Mouse (Mus musculus) cerebellum, postnatal 25 days (tissue): Measurements from ENCODE around the gene Atat1.
"Not testable (repeated sequence)": the region's sequence is repeated elsewhere in the genome, so short reads cannot be mapped to it uniquely, and the experiment has no call there.

Experiments used
- DNase-seq, 2 experiments: peaks; one replicate each; pipeline ENCODE4 v3.0.0; 2021; ENCODE audit warnings: mixed read lengths in 2 of 2

The Atat1 gene

DNA sequence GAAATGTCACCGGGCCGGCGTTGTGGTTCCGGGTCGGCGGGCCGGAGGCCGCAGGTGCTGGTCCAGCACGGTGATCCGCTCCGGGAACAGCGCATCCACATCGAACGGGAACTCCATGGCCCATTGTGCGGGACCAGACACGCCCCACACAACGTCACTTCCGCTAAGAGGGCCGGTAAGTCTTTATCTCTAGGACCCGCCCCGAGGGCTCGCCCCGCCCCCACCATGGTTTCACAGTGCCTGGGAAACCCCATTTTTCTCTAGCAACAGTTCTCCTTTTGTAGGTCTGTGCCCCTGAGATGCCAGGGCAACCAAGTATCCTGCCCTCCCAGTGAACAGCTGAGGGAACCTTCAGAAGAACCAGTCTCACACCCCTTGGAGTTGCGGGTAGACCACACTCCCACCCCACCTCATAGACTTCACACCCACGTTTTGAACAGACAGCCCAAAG, at the start of gene Atat1:
Atat1 (minus strand) TSS at position 157 of the 451 bp plus-strand sequence.
- DNase-seq = peak; percentile 88 to 94

DNA sequence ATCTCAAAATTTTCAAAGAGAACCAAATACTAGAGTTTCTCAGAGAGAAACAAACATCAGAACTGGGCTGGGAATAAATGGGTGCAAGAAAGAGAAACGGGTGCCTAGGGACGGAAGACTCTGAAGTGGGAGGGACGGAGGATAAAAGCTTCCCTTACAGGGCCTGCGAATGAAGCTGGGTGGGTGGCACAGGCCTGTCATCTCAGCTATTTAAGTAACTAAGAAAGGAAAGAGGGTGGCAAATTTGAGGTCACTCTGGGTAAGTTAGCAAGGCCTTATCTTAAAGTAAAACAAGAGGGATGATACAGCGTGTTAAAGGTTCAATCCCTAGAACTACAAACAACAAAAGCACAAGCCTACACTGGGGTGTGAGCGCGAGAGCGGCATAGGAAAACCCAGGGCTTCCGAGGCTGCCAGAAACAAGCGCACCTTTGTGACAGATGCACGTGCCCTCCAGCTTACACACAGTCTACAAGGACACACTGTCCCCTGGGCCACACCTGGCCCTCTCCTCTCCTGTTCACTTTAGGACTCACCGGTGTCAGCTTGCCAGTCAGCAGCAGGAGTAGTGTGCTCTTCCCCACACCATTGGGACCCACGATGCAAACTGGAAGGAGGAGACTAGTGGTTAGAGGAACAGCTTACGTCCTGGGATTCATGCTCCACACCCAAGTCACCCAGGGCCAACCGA, 48.8 kb upstream of the Atat1 start:
- no peak for DNase-seq

- DNase-seq = no peak
Measured at GRCm38 (mm10) chr17:35954665-35955064, 44.8 kb upstream of the Atat1 start.

DNA sequence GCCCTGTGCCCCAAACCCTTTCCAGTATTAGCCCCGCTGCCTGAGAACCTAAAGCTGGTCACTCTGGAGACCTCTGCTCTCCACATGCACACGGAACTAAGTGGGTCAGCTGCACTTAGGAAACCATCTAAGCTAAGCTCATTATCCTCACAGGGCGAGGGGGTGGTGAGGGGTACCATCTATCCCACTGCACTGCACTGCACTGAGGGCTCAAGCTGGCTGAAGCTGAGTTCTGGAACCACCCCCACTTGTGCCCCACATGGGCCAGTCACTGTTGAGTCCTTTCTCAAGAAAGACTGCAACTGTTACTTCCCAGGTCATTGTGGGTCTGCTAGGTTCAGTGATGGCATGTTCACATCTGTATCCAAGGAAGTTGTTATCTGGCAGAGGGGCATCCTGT, 42.7 kb upstream of the Atat1 start:
- not testable (repeated sequence) for DNase-seq

DNA sequence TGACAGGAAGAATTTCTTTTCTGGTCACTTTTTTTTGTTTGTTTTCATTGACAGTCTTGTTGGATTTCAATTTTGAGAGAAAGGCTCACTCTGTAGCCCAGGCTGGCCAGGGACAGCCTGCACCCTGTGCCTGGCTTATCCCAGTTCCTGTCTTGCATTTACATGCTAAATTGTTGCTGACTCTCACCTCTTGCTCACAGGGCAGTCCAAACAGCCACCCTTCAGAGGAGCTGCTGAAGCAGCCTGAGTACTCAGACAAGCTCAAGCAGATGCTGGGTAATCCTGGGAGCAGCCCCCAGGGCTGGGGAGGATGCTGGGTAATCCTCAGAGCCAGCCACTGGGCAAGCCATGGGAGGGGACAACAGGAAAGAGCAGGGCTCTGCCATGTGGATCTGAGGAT, 41.1 kb upstream of the Atat1 start:
- not testable (repeated sequence) for DNase-seq

- DNase-seq = no peak
Measured at GRCm38 (mm10) chr17:35939941-35940340, 30.1 kb upstream of the Atat1 start.

DNA sequence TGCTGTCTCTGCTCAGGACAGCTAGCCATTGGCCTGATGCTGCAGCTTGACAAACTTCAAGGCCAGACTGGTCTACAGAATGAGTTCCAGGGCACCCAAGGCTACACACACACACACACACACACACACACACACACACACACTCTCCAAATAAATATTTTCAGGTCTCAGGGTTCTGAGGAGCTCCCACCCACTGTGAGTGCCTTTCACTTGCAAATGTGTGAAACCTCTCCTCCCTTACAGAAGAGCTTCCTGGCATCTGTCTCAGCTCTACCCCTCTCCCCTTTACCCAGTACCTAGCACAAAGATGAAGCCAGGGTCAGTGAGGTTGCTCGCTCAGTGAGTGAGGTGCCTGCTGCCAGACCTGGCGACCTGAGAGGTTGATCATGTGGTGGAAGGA, 29.2 kb upstream of the Atat1 start:
- DNase-seq = no peak

- peak; percentile 57 to 63 for DNase-seq
Measured at GRCm38 (mm10) chr17:35937700-35938348, 27.9 kb upstream of the Atat1 start.

DNA sequence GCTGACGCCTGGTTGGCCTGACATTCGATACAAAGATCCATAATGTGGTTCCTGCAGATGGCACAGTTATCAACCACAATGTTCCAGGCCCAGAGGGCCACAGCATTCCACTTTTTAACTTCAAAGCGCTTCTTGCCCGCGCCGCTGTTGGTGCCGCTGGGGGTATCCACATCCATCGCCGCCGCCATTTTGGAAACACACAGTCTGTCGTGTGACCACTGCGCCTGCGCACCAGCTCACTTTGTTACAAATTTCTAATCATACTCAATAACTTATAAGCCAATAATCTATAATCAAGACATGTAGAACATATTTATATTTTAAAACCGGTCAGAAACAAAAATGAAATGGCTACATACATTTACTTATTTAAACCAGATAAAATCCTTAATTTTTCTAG, 25.9 kb upstream of the Atat1 start:
- DNase-seq = not testable (repeated sequence)

DNA sequence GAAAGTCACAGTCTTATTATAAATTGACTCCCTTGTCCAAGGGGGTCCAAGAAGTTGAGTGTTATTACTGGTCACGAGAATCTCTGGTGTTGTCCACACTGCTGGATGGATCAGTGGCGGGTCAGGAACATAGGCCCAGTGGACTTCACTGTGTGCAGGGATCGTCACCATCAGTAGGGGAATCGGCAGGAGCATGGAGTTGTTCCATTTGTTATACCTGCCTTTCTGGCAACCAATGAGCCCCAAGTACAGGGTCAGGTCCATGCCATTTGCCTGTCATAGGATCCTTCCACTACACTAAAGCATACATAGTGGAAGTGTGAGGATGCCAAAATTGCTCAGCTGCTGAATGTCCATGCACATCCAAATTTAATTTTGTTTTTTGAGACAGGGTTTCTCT, 22.7 kb upstream of the Atat1 start:
- DNase-seq = no peak

DNA sequence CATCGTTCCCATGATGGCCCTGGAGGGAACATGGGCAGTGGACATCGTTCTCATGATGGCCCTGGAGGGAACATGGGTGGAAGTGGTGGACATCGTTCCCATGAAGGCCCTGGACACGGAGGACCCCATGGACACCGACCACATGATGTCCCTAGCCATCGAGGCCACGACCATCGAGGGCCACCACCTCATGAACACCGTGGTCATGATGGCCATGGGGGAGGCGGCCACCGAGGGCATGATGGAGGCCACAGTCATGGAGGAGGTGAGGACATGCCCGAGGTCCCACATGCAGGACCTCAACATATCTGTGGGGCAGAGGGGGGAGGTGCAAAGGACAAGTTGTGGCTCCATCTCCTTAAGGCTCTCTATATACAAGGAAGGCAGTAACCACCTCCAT, 20.8 kb upstream of the Atat1 start:
- no peak for DNase-seq

GRCm38 (mm10) chr17:35929534-35929933, 19.7 kb upstream of the Atat1 start:
- no peak for DNase-seq

GRCm38 (mm10) chr17:35927471-35927870, 17.6 kb upstream of the Atat1 start:
- no peak for DNase-seq

DNA sequence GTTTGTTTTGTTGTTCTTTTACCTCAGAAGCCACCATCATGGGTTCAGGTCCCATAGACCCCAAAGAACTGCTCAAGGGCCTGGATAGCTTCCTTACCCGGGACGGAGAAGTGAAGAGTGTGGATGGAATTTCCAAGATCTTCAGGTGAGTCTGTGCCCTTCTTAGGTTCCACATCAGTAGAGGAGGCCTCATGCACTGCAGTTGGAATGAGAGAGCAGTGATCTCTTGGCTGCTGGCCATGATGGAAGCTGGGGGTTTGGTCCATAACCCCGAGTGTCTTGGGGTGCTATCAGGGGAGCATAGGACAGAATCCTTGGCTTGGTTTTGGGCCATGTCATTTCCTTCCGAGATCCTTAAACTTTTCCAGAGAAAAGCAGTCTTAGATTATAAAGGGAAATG, 13.4 kb upstream of the Atat1 start:
- DNase-seq = no peak

DNA sequence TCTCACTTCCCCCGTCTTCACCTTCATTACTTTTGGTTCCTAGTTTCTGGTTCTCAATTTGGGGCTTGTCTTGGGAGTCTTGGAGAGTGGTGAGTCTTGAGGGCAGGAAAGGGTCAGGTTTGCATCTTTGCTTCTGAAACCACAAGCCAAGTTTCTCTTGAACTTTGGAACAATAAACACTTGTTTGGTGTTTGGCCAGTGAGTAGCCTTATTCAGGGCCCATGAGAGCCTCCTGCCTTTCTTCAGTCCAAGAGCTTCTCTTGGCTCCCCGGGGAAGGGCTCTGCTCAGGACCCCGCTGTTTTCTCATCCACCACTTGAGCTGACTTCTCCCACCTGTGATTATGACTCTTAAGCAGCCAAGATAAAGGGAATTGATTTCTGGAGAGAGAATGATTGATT, 12.7 kb upstream of the Atat1 start:
- DNase-seq = no peak

DNA sequence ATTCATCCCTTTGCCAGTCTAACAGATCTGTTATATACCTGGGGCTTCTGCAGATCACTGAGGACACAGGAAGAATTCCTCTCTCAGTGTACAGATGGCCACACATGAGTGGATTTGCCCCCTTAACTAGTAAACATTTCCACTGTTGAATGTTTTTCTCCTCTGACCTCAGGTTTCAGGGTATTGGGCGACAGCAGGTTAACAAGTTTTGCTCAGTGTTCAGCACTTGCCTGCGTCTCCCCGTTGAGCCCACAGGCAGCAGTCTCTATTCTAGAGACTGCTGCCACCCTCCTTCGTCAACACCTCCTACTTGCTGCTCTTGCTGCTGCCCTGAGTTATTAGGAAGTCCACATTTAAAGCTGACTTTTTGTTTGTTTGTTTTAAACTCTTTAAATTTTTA, 11.8 kb upstream of the Atat1 start:
- DNase-seq = no peak

- DNase-seq = peak; percentile 30 to 52
Measured at GRCm38 (mm10) chr17:35920862-35921562, 11.1 kb upstream of the Atat1 start.

DNA sequence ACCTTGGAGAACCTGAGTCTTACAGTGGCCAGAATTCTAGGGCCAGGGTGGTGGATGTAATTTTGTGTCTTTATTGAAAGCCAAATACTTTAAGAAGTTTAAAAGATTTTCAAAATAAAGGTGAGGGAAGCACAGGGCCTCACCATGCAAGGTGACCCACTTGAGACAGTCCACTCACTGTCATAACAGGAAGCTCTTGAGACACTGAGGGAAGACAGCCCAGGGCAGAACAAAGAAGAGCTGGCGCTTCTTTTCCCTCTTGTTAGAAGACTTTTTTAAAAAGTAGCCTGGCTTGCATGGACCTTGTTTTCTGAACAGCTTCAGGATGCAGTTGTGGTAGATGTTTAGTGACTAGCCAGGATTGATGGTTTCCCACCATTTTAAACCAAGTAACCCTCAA, 10.5 kb upstream of the Atat1 start:
- DNase-seq = no peak

GRCm38 (mm10) chr17:35919864-35920301, 10.0 kb upstream of the Atat1 start:
- peak in 1 of 2 experiments; percentile 47 for DNase-seq

- DNase-seq = peak; percentile 91 to 97
Measured at GRCm38 (mm10) chr17:35919060-35919715, 9.3 kb upstream of the Atat1 start.

GRCm38 (mm10) chr17:35918276-35919059, 8.6 kb upstream of the Atat1 start:
- peak; percentile 60 to 66 for DNase-seq
